Mouse (Mus musculus) limb, embryonic 15.5 days (tissue): ENCODE measurements around the gene Pkp1. TPM values are rescaled to one million over a fixed set of nuclear protein-coding genes. Genes with fewer than 3 reads are reported as not detected.
A peak's percentile ranks its signal among the peaks of the same experiment; 100 is the strongest.

Experiments used
- ATAC-seq: fragments of 200-750 bp; cut with Nextera tagmentation; 2 replicates; pipeline ENCODE4 v1.8.0; 2017; ENCODE audit warnings: low read depth, moderate TSS enrichment; ENCODE audit not compliant: insufficient number of reproducible peaks, low FRiP score, low TSS enrichment
- H3K27ac ChIP-seq: fragments of 300-500 bp; sonication (generic); 2 replicates; pipeline ENCODE4 v1.5.1; 2015; ENCODE audit warnings: moderate library complexity, mild to moderate bottlenecking, inconsistent platforms
- H3K27me3 ChIP-seq: fragments of 300-500 bp; sonication (generic); 2 replicates; pipeline ENCODE4 v1.6.1; 2015; ENCODE audit warnings: inconsistent platforms
- H3K36me3 ChIP-seq: fragments of 300-500 bp; sonication (generic); 2 replicates; pipeline ENCODE4 v1.6.1; 2015; ENCODE audit warnings: inconsistent platforms
- H3K4me1 ChIP-seq: fragments of 300-500 bp; sonication (generic); 2 replicates; pipeline ENCODE4 v1.6.1; 2015; ENCODE audit warnings: inconsistent platforms
- H3K4me2 ChIP-seq: fragments of 300-500 bp; sonication (generic); 2 replicates; pipeline ENCODE4 v1.6.1; 2015; ENCODE audit warnings: mild to moderate bottlenecking, inconsistent platforms
- H3K4me3 ChIP-seq: fragments of 300-500 bp; sonication (generic); 2 replicates; pipeline ENCODE4 v1.5.1; 2015; ENCODE audit warnings: mild to moderate bottlenecking, inconsistent platforms
- H3K9ac ChIP-seq: fragments of 300-500 bp; sonication (generic); 2 replicates; pipeline ENCODE4 v1.6.1; 2015; ENCODE audit warnings: inconsistent platforms
- H3K9me3 ChIP-seq: fragments of 300-500 bp; sonication (generic); 2 replicates; pipeline ENCODE4 v1.6.1; 2016; ENCODE audit warnings: inconsistent platforms
- WGBS: fragments of 180-500 bp; shearing (Covaris S2); methylation state at CpG from one replicate; pipeline ENCODE4 v1.1.7; 2015; 5-methylcytosine and 5-hydroxymethylcytosine counted together
- polyA plus RNA-seq: library from polyadenylated mRNA; unstranded; fragments of >200 nt; fragmentation: Nextera tagmentation; extraction: Ambion mirVana; gene quantifications from 2 replicates; pipeline ENCODE4 v1.2.1, GENCODE M21; 2015

Pkp1 gene
- polyA plus RNA-seq = 72.6 and 89.7 TPM in 2 replicates

GRCm38 (mm10) chr1:135918644-135919407 is at the start of gene Pkp1:
Pkp1 (minus strand) TSS chr1:135919207.
- no peak for ATAC-seq
- no peaks in the 10 kb centered on the region for H3K9me3 ChIP-seq
- no peaks in the 10 kb centered on the region for H3K36me3 ChIP-seq
- peaks cover 84% of the 10 kb centered on the region for H3K27me3 ChIP-seq
- peaks cover 11% of the 10 kb centered on the region for H3K4me1 ChIP-seq
- under 1% methylated on average over 67 of the region's 67 CpGs for WGBS
- H3K4me3 ChIP-seq = peak within 1 kb of the TSS; percentile 46
- peak within 1 kb of the TSS; percentile 43 for H3K27ac ChIP-seq
- H3K9ac ChIP-seq = 0 out of 2 replicates have a peak within 1 kb of the TSS, but pooled peaks have one; percentile 20
- H3K4me2 ChIP-seq = peak within 1 kb of the TSS; percentile 61

GRCm38 (mm10) chr1:135967739-135968138 is 48.7 kb upstream of the Pkp1 start:
- H3K9me3 ChIP-seq = no peaks in the 10 kb centered on the region
- no peaks in the 10 kb centered on the region for H3K27me3 ChIP-seq
- no peaks in the 10 kb centered on the region for H3K36me3 ChIP-seq
- H3K4me1 ChIP-seq = no peaks in the 10 kb centered on the region
- 72% methylated on average over 4 of the region's 4 CpGs for WGBS
- no peak overlapping the region for H3K4me3 ChIP-seq
- no peak overlapping the region for H3K4me2 ChIP-seq
- no peak for ATAC-seq
- H3K9ac ChIP-seq = no peak overlapping the region
- no peak overlapping the region for H3K27ac ChIP-seq

GRCm38 (mm10) chr1:135964561-135964960 is 45.6 kb upstream of the Pkp1 start:
- no peak overlapping the region for H3K4me2 ChIP-seq
- no peaks in the 10 kb centered on the region for H3K9me3 ChIP-seq
- no peak overlapping the region for H3K4me3 ChIP-seq
- no peak overlapping the region for H3K9ac ChIP-seq
- H3K4me1 ChIP-seq = no peaks in the 10 kb centered on the region
- no peaks in the 10 kb centered on the region for H3K27me3 ChIP-seq
- no peak for ATAC-seq
- 68% methylated on average over 11 of the region's 11 CpGs for WGBS
- no peaks in the 10 kb centered on the region for H3K36me3 ChIP-seq
- no peak overlapping the region for H3K27ac ChIP-seq

GRCm38 (mm10) chr1:135963177-135963576 is 44.2 kb upstream of the Pkp1 start:
- H3K9ac ChIP-seq = no peak overlapping the region
- H3K4me2 ChIP-seq = no peak overlapping the region
- no peak overlapping the region for H3K27ac ChIP-seq
- H3K27me3 ChIP-seq = no peaks in the 10 kb centered on the region
- ATAC-seq = no peak
- no peaks in the 10 kb centered on the region for H3K9me3 ChIP-seq
- WGBS = 67% methylated on average over 5 of the region's 5 CpGs
- no peaks in the 10 kb centered on the region for H3K4me1 ChIP-seq
- no peaks in the 10 kb centered on the region for H3K36me3 ChIP-seq
- no peak overlapping the region for H3K4me3 ChIP-seq

GRCm38 (mm10) chr1:135958483-135958882 is 39.5 kb upstream of the Pkp1 start:
- H3K4me3 ChIP-seq = no peak overlapping the region
- H3K9ac ChIP-seq = no peak overlapping the region
- no peak overlapping the region for H3K4me2 ChIP-seq
- no peaks in the 10 kb centered on the region for H3K4me1 ChIP-seq
- H3K27me3 ChIP-seq = 0 out of 2 replicates have a peak, but pooled peaks cover 13% of the 10 kb centered on the region
- no peaks in the 10 kb centered on the region for H3K9me3 ChIP-seq
- H3K36me3 ChIP-seq = no peaks in the 10 kb centered on the region
- no peak overlapping the region for H3K27ac ChIP-seq
- 50% methylated on average over 4 of the region's 4 CpGs for WGBS
- ATAC-seq = no peak

- Histone ChIP-seq H3K27ac (no peak overlapping the region), H3K9ac (no peak overlapping the region), H3K4me2 (no peak overlapping the region), H3K9me3 (no peaks in the 10 kb centered on the region), H3K4me3 (no peak overlapping the region), H3K4me1 (0 out of 2 replicates have a peak, but pooled peaks cover 2% of the 10 kb centered on the region), H3K36me3 (no peaks in the 10 kb centered on the region), H3K27me3 (peaks cover 4% of the 10 kb centered on the region; the same call in 1 of the 2 replicates)
- peak; percentile 16; the same call in 1 of the 2 replicates for ATAC-seq
- WGBS = 53% methylated on average over 2 of the region's 2 CpGs
Observed at GRCm38 (mm10) chr1:135948871-135949270, 29.9 kb upstream of the Pkp1 start.

- WGBS = 63% methylated on average over 4 of the region's 4 CpGs
- no peak for ATAC-seq
Observed at GRCm38 (mm10) chr1:135946247-135946646, 27.2 kb upstream of the Pkp1 start.

GRCm38 (mm10) chr1:135945711-135946110 is 26.7 kb upstream of the Pkp1 start:
- no peak for ATAC-seq
- Histone ChIP-seq H3K9ac (no peak overlapping the region), H3K9me3 (no peaks in the 10 kb centered on the region), H3K36me3 (no peaks in the 10 kb centered on the region), H3K4me2 (no peak overlapping the region), H3K4me1 (0 out of 2 replicates have a peak, but pooled peaks cover 2% of the 10 kb centered on the region), H3K27ac (no peak overlapping the region), H3K4me3 (no peak overlapping the region), H3K27me3 (peaks cover 17% of the 10 kb centered on the region)
- 11% methylated on average over 7 of the region's 7 CpGs for WGBS

More at GRCm38 (mm10) chr1:135946247-135946646, 27.2 kb upstream of the Pkp1 start:
- Histone ChIP-seq H3K9ac (no peak overlapping the region), H3K9me3 (no peaks in the 10 kb centered on the region), H3K27ac (no peak overlapping the region), H3K27me3 (peaks cover 17% of the 10 kb centered on the region), H3K4me1 (0 out of 2 replicates have a peak, but pooled peaks cover 2% of the 10 kb centered on the region), H3K36me3 (no peaks in the 10 kb centered on the region), H3K4me2 (no peak overlapping the region), H3K4me3 (no peak overlapping the region)

- Histone ChIP-seq H3K9me3 (no peaks in the 10 kb centered on the region), H3K27ac (no peak overlapping the region), H3K4me2 (no peak overlapping the region), H3K27me3 (peaks cover 17% of the 10 kb centered on the region), H3K4me3 (no peak overlapping the region), H3K4me1 (0 out of 2 replicates have a peak, but pooled peaks cover 2% of the 10 kb centered on the region), H3K36me3 (no peaks in the 10 kb centered on the region), H3K9ac (no peak overlapping the region)
- WGBS = 41% methylated on average over 12 of the region's 12 CpGs
- ATAC-seq = no peak
Observed at GRCm38 (mm10) chr1:135944526-135945259, 25.7 kb upstream of the Pkp1 start.

GRCm38 (mm10) chr1:135943713-135944112 is 24.7 kb upstream of the Pkp1 start:
- 98% methylated on average over 2 of the region's 2 CpGs for WGBS

GRCm38 (mm10) chr1:135942116-135942515 is 23.1 kb upstream of the Pkp1 start:
- H3K4me1 ChIP-seq = 0 out of 2 replicates have a peak, but pooled peaks cover 2% of the 10 kb centered on the region
- peaks cover 17% of the 10 kb centered on the region for H3K27me3 ChIP-seq
- ATAC-seq = no peak
- no peaks in the 10 kb centered on the region for H3K36me3 ChIP-seq
- no peak overlapping the region for H3K4me2 ChIP-seq
- no peak overlapping the region for H3K9ac ChIP-seq
- H3K9me3 ChIP-seq = no peaks in the 10 kb centered on the region
- no peak overlapping the region for H3K4me3 ChIP-seq
- H3K27ac ChIP-seq = no peak overlapping the region
- WGBS = 31% methylated on average over 7 of the region's 7 CpGs

More at GRCm38 (mm10) chr1:135943713-135944112, 24.7 kb upstream of the Pkp1 start:
- Histone ChIP-seq H3K4me1 (0 out of 2 replicates have a peak, but pooled peaks cover 2% of the 10 kb centered on the region), H3K4me2 (no peak overlapping the region), H3K27ac (no peak overlapping the region), H3K9ac (no peak overlapping the region), H3K4me3 (no peak overlapping the region), H3K36me3 (no peaks in the 10 kb centered on the region), H3K9me3 (no peaks in the 10 kb centered on the region), H3K27me3 (peaks cover 17% of the 10 kb centered on the region)
- ATAC-seq = no peak
